Mouse (Mus musculus) myocyte (in vitro differentiated cells): ENCODE measurements around the gene Dnlz. TPM values are rescaled to one million over a fixed set of nuclear protein-coding genes. Genes with fewer than 3 reads are reported as not detected.
"Not testable (repeated sequence)": the region's sequence is repeated elsewhere in the genome, so short reads cannot be mapped to it uniquely, and the experiment has no call there.

Experiments used
- H3K27me3 ChIP-seq: one replicate; pipeline ENCODE4 v1.6.1; 2011; ENCODE audit not compliant: control insufficient read depth, insufficient read depth, insufficient read length
- H3K36me3 ChIP-seq: one replicate; pipeline ENCODE4 v1.6.1; 2011; ENCODE audit not compliant: control insufficient read depth, insufficient read depth
- H3K4me2 ChIP-seq: one replicate; pipeline ENCODE4 v1.6.1; 2011; ENCODE audit warnings: low read depth, control low read depth
- H3K4me3 ChIP-seq: one replicate; pipeline ENCODE4 v1.5.1; 2011; ENCODE audit warnings: mild to moderate bottlenecking, control low read depth, moderate library complexity
- H3K79me2 ChIP-seq: one replicate; pipeline ENCODE4 v1.6.1; 2011; ENCODE audit not compliant: control insufficient read depth, insufficient read depth
- H3ac ChIP-seq: one replicate; pipeline ENCODE4 v1.6.1; 2011; ENCODE audit not compliant: control insufficient read depth, insufficient read length
- CEBPB ChIP-seq: IDR thresholded peaks from 2 replicates; pipeline ENCODE4 v1.6.1; 2011; ENCODE audit warnings: mild to moderate bottlenecking, moderate library complexity; ENCODE audit not compliant: poor library complexity, insufficient read depth, severe bottlenecking
- E2F4 ChIP-seq: IDR thresholded peaks from one replicate; pipeline ENCODE4 v1.6.1; 2011; ENCODE audit warnings: mild to moderate bottlenecking, control low read depth, moderate library complexity; ENCODE audit not compliant: insufficient read depth
- MAX ChIP-seq: IDR thresholded peaks from one replicate; pipeline ENCODE4 v1.6.1; 2011; ENCODE audit warnings: low read depth, mild to moderate bottlenecking, control low read depth
- MYOD1 ChIP-seq, 3 experiments: IDR thresholded peaks; one replicate each; pipeline ENCODE4 v1.6.1; 2011; ENCODE audit warnings: control low read depth in 2 of 3, low read depth in 2 of 3, mild to moderate bottlenecking in 2 of 3, moderate library complexity in 1 of 3; ENCODE audit not compliant: insufficient read length in 2 of 3, control insufficient read depth in 1 of 3
- MYOG ChIP-seq, 3 experiments: IDR thresholded peaks; one replicate each; pipeline ENCODE4 v1.6.1; 2011; ENCODE audit warnings: control low read depth in 2 of 3, low read depth in 2 of 3, mild to moderate bottlenecking in 2 of 3; ENCODE audit not compliant: insufficient read length in 2 of 3, control insufficient read depth in 1 of 3, insufficient read depth in 1 of 3
- POLR2A ChIP-seq: IDR thresholded peaks from one replicate; pipeline ENCODE4 v1.6.1; 2011; ENCODE audit warnings: low read depth, mild to moderate bottlenecking, control low read depth, moderate library complexity; ENCODE audit not compliant: insufficient read length
- POLR2AphosphoS2 ChIP-seq: IDR thresholded peaks from one replicate; pipeline ENCODE4 v1.6.1; 2011; ENCODE audit warnings: low read depth, control low read depth; ENCODE audit not compliant: insufficient read length
- REST ChIP-seq: IDR thresholded peaks from one replicate; pipeline ENCODE4 v1.6.1; 2011; ENCODE audit warnings: mild to moderate bottlenecking, control low read depth, moderate library complexity; ENCODE audit not compliant: insufficient read depth, insufficient read length
- SRF ChIP-seq: IDR thresholded peaks from one replicate; pipeline ENCODE4 v1.6.1; 2011; ENCODE audit warnings: low read depth; ENCODE audit not compliant: control insufficient read depth, insufficient read length
- TCF12 ChIP-seq: IDR thresholded peaks from one replicate; pipeline ENCODE4 v1.6.1; 2011; ENCODE audit warnings: mild to moderate bottlenecking, control low read depth; ENCODE audit not compliant: poor library complexity, insufficient read depth, severe bottlenecking
- TCF3 ChIP-seq: IDR thresholded peaks from one replicate; pipeline ENCODE4 v1.6.1; 2011; ENCODE audit warnings: low read depth, control low read depth; ENCODE audit not compliant: insufficient read length
- USF1 ChIP-seq: IDR thresholded peaks from one replicate; pipeline ENCODE4 v1.6.1; 2011; ENCODE audit warnings: low read depth, mild to moderate bottlenecking, control low read depth, moderate library complexity
- polyA plus RNA-seq: library from polyadenylated mRNA; unstranded; fragments of >200 nt; fragmentation: generic; extraction: Trizol; gene quantifications from one replicate; pipeline ENCODE4 v1.2.1, GENCODE M21; 2012; ENCODE audit warnings: missing spikeins

Gene Dnlz
- polyA plus RNA-seq, 1 experiment, result 28.4 TPM

GRCm38 (mm10) chr2:26391617-26392016, 39.7 kb upstream of the Dnlz start:
- Histone ChIP-seq H3K36me3 (peaks cover 57% of the 10 kb centered on the region), H3K79me2 (peaks cover 33% of the 10 kb centered on the region), H3K4me3 (no peak overlapping the region), H3K27me3 (no peaks in the 10 kb centered on the region), H3ac (no peak overlapping the region), H3K4me2 (no peak overlapping the region)
- TF ChIP-seq USF1, result no peak
- no peak for TF ChIP-seq E2F4
- TF ChIP-seq MYOD1 (IDR thresholded peaks at IDR 0.05; ENCODE audit: control insufficient read depth in 1 of 3, insufficient read length in 2 of 3, low read depth in 2 of 3), result no peak
- no peak for TF ChIP-seq CEBPB
- TF ChIP-seq REST, result no peak
- TF ChIP-seq SRF, result no peak
- no peak for TF ChIP-seq POLR2AphosphoS2

- H3K4me2 ChIP-seq, result peak overlapping the region; percentile 88
- H3ac ChIP-seq, result no peak overlapping the region
- H3K27me3 ChIP-seq, result no peaks in the 10 kb centered on the region
- peaks cover 56% of the 10 kb centered on the region for H3K36me3 ChIP-seq
- peaks cover 33% of the 10 kb centered on the region for H3K79me2 ChIP-seq
- peak overlapping the region; percentile 96 for H3K4me3 ChIP-seq
- no peak for TF ChIP-seq REST
- TF ChIP-seq CEBPB, result no peak
- no peak for TF ChIP-seq POLR2AphosphoS2
- TF ChIP-seq TCF12, result no peak
- TF ChIP-seq MYOG (IDR thresholded peaks at IDR 0.05; ENCODE audit: control insufficient read depth in 1 of 3, insufficient read depth in 1 of 3, insufficient read length in 2 of 3, low read depth in 2 of 3), result peak in 1 of 3 experiments; percentile 61
- no peak for TF ChIP-seq SRF
- TF ChIP-seq USF1, result no peak
- peak in 1 of 3 experiments; percentile 75 for TF ChIP-seq MYOD1 (IDR thresholded peaks at IDR 0.05; ENCODE audit: control insufficient read depth in 1 of 3, insufficient read length in 2 of 3, low read depth in 2 of 3)
- TF ChIP-seq E2F4, result no peak
- TF ChIP-seq POLR2A, result no peak
- no peak for TF ChIP-seq TCF3
- TF ChIP-seq MAX, result no peak
Observed at GRCm38 (mm10) chr2:26390954-26391353, 39.0 kb upstream of the Dnlz start.

DNA sequence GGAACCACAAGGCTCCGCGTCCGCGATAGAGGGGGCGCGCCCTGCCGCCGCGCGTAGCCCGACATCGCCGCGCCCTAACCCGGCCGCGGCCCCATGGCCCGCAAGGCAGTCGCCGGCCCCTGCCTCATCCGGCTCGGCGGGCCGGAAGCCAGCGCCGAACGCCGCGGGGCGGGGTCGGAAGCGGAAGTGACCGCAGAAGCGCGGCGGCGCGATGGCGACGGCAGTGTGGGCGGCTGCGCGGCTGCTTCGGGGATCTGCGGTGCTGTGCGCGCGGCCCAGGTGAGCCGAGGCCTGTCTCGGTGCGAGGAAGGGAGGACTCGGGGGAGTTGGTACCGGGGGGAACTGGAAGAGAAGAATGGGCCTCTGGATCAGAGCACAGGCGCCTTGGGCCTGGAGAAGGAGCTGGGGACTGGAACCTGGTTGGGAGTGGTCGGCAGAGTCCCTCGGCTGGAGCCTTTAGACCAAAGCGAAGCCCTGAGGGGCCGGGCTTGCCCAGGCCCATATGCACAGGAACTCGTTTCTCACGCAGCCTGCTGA, 37.3 kb upstream of the Dnlz start, which contains the start of the genes Entr1 and Pmpca:
Gene Entr1 (minus strand): TSS at position 163 of the 537 bp plus-strand sequence.
Gene Pmpca (plus strand): TSS at position 186 of the 537 bp plus-strand sequence.
- TF ChIP-seq E2F4 (no peak), REST (peak; percentile 21), POLR2AphosphoS2 (peak; percentile 95), SRF (no peak), MYOD1 (IDR thresholded peaks at IDR 0.05; ENCODE audit: control insufficient read depth in 1 of 3, insufficient read length in 2 of 3, low read depth in 2 of 3) (peak in 1 of 3 experiments; percentile 58), MYOG (IDR thresholded peaks at IDR 0.05; ENCODE audit: control insufficient read depth in 1 of 3, insufficient read depth in 1 of 3, insufficient read length in 2 of 3, low read depth in 2 of 3) (peak in 2 of 3 experiments; percentile 25 to 41), POLR2A (peak; percentile 94), MAX (no peak)
- peak within 1 kb of the TSS; percentile 90 for H3ac ChIP-seq
- no peaks in the 10 kb centered on the region for H3K27me3 ChIP-seq
- H3K4me3 ChIP-seq, result peak within 1 kb of the TSS; percentile 96
- H3K36me3 ChIP-seq, result peaks cover 46% of the 10 kb centered on the region
- peak within 1 kb of the TSS; percentile 91 for H3K4me2 ChIP-seq
- peaks cover 33% of the 10 kb centered on the region for H3K79me2 ChIP-seq

DNA sequence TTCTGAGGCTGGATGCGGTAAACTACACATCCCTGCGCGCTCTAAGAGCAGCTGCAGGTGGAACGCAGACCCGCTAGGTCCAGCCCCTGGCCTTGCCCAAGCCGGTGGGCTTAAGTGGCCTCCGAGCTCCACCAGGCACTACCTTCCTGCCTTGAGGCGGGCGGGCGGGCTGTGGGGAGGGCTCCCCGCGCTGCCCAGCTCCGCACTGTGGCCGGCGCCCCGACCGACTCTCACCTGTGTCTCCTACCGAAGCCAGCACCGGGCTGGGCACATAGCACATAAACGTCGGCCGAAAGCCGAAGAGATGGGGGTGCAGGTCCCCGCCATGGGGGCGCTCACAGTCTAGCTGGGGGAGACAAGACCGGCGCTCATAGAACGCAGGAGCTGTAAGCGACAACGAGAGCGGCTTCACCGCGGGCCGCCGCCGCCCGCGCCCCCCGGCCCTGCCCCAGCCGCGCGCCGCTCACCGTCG, 36.8 kb upstream of the Dnlz start:
- TF ChIP-seq SRF, result no peak
- peak in 1 of 3 experiments; percentile 18 for TF ChIP-seq MYOD1 (IDR thresholded peaks at IDR 0.05; ENCODE audit: control insufficient read depth in 1 of 3, insufficient read length in 2 of 3, low read depth in 2 of 3)
- TF ChIP-seq POLR2AphosphoS2, result peak; percentile 54
- no peak for TF ChIP-seq TCF12
- no peaks in the 10 kb centered on the region for H3K27me3 ChIP-seq
- peaks cover 33% of the 10 kb centered on the region for H3K79me2 ChIP-seq
- peak overlapping the region; percentile 91 for H3K4me2 ChIP-seq
- peaks cover 46% of the 10 kb centered on the region for H3K36me3 ChIP-seq
- peak overlapping the region; percentile 90 for H3ac ChIP-seq
- H3K4me3 ChIP-seq, result peak overlapping the region; percentile 96

GRCm38 (mm10) chr2:26387713-26388112, 35.8 kb upstream of the Dnlz start:
- Histone ChIP-seq H3K4me3 (peak overlapping the region; percentile 96), H3K4me2 (peak overlapping the region; percentile 91), H3K27me3 (no peaks in the 10 kb centered on the region), H3ac (no peak overlapping the region), H3K36me3 (peaks cover 40% of the 10 kb centered on the region), H3K79me2 (peaks cover 33% of the 10 kb centered on the region)
- no peak for TF ChIP-seq MYOD1 (IDR thresholded peaks at IDR 0.05; ENCODE audit: control insufficient read depth in 1 of 3, insufficient read length in 2 of 3, low read depth in 2 of 3)
- no peak for TF ChIP-seq TCF12
- no peak for TF ChIP-seq USF1
- TF ChIP-seq POLR2A, result no peak
- no peak for TF ChIP-seq TCF3
- no peak for TF ChIP-seq MYOG (IDR thresholded peaks at IDR 0.05; ENCODE audit: control insufficient read depth in 1 of 3, insufficient read depth in 1 of 3, insufficient read length in 2 of 3, low read depth in 2 of 3)
- no peak for TF ChIP-seq MAX
- no peak for TF ChIP-seq SRF
- TF ChIP-seq CEBPB, result no peak
- TF ChIP-seq POLR2AphosphoS2, result no peak
- no peak for TF ChIP-seq REST
- no peak for TF ChIP-seq E2F4

- H3K27me3 ChIP-seq, result not testable (repeated sequence)
- Histone ChIP-seq H3K79me2 (peaks cover 15% of the 10 kb centered on the region), H3ac (peak overlapping the region; percentile 54), H3K36me3 (peaks cover 26% of the 10 kb centered on the region), H3K4me2 (peak overlapping the region; percentile 69), H3K4me3 (peak overlapping the region; percentile 84)
Observed at GRCm38 (mm10) chr2:26380871-26381270, 29.0 kb upstream of the Dnlz start.
